Mouse (Mus musculus) lung, embryonic 14.5 days (tissue): ENCODE measurements around the gene Stab2. TPM values are rescaled to one million over a fixed set of nuclear protein-coding genes. Genes with fewer than 3 reads are reported as not detected.
A peak's percentile ranks its signal among the peaks of the same experiment; 100 is the strongest.

Source experiments
- ATAC-seq: fragments of 200-750 bp; cut with Nextera tagmentation; 2 replicates; pipeline ENCODE4 v1.8.0; 2017; ENCODE audit warnings: mild to moderate bottlenecking, moderate TSS enrichment, moderate library complexity; ENCODE audit not compliant: insufficient read depth
- DNase-seq: peaks from one replicate; pipeline ENCODE4 v3.0.0-alpha.2; 2015
- H3K27ac ChIP-seq: fragments of 300-500 bp; sonication (generic); 2 replicates; pipeline ENCODE4 v1.5.1; 2014; ENCODE audit warnings: low read depth, mild to moderate bottlenecking, moderate library complexity
- H3K27me3 ChIP-seq: fragments of 300-500 bp; sonication (generic); 2 replicates; pipeline ENCODE4 v1.6.1; 2014; ENCODE audit warnings: low read length, control low read depth; ENCODE audit not compliant: insufficient read depth
- H3K36me3 ChIP-seq: fragments of 300-500 bp; sonication (generic); 2 replicates; pipeline ENCODE4 v1.6.1; 2014; ENCODE audit warnings: control low read depth; ENCODE audit not compliant: insufficient read depth
- H3K4me1 ChIP-seq: fragments of 300-500 bp; sonication (generic); 2 replicates; pipeline ENCODE4 v1.6.1; 2014; ENCODE audit warnings: antibody characterized with exemption, control low read depth; ENCODE audit not compliant: insufficient read depth
- H3K4me2 ChIP-seq: fragments of 300-500 bp; sonication (generic); 2 replicates; pipeline ENCODE4 v1.6.1; 2014; ENCODE audit warnings: mild to moderate bottlenecking
- H3K4me3 ChIP-seq: fragments of 300-500 bp; sonication (generic); 2 replicates; pipeline ENCODE4 v1.5.1; 2014; ENCODE audit warnings: low read depth, low read length
- H3K9ac ChIP-seq: fragments of 300-500 bp; sonication (generic); 2 replicates; pipeline ENCODE4 v1.6.1; 2014
- H3K9me3 ChIP-seq: fragments of 300-500 bp; sonication (generic); 2 replicates; pipeline ENCODE4 v1.6.1; 2016; ENCODE audit warnings: low read depth, low read length, control low read depth
- CTCF ChIP-seq: IDR thresholded peaks from 2 replicates; pipeline ENCODE4 v1.5.1; 2016; ENCODE audit warnings: antibody characterized with exemption, low read depth
- WGBS: fragments of 180-500 bp; shearing (Covaris S2); extraction: QIAGEN DNeasy Blood & Tissue Kit; methylation state at CpG from one replicate; pipeline ENCODE4 v1.1.7; 2014; 5-methylcytosine and 5-hydroxymethylcytosine counted together
- polyA plus RNA-seq: library from polyadenylated mRNA; unstranded; fragments of >200 nt; fragmentation: Nextera tagmentation; extraction: Ambion mirVana; gene quantifications from 2 replicates; pipeline ENCODE4 v1.2.1, GENCODE M21; 2014

The Stab2 gene
- polyA plus RNA-seq, 1 experiment from 2014 or later = 5.8 TPM

DNA sequence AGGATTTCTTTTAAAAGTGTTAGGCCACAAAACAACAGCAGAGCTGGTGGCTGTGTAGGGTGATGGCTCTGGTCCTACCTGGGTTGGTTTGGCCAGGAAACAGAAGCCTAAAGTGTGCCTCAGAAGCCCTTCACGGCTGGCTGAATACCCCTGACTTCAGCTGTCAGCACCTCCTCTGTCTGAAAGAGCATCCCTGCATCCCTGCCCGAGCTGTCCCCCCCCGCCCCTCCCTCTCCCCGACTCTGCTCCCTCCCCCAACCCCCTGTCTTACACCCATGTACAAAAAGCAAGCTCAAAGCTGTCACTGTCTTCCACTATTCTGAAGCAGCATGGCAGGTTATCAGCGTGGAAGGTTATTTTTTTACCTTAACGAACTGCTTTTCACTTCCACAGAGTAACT lies 73.4 kb downstream of the Stab2 start:
- H3K27me3 ChIP-seq = no peaks in the 10 kb centered on the region
- ATAC-seq (no peak), DNase-seq (no peak)
- no peak overlapping the region for H3K9ac ChIP-seq
- no peaks in the 10 kb centered on the region for H3K9me3 ChIP-seq
- no peak overlapping the region for H3K27ac ChIP-seq
- H3K36me3 ChIP-seq = no peaks in the 10 kb centered on the region
- no peak overlapping the region for H3K4me2 ChIP-seq
- no peaks in the 10 kb centered on the region for H3K4me1 ChIP-seq
- H3K4me3 ChIP-seq = no peak overlapping the region
- no peak for TF ChIP-seq CTCF
- 34% methylated on average over 6 of the region's 6 CpGs for WGBS

DNA sequence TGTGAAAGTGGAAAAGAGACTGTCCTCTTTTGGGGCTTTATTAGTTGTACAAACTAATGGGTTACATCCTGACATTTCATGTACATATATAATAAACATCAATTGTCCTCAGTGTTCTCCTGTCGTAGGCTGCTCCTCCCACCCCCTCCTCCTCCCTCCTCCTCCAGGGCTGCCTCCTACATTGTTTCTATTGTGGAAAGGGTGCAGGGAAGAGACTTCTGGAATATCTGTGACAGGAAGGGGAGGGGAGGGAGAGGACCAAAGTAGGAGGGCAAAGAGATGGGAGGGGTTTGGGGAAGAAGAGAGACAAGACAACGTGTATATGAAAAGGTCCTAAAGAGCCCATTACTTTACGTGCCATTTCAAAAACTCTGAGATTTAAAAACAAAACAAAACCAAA lies 73.9 kb downstream of the Stab2 start:
- 20% methylated on average over 3 of the region's 3 CpGs for WGBS
- Histone ChIP-seq H3K27ac (no peak overlapping the region), H3K4me2 (no peak overlapping the region), H3K9ac (no peak overlapping the region), H3K27me3 (no peaks in the 10 kb centered on the region), H3K4me1 (no peaks in the 10 kb centered on the region), H3K36me3 (no peaks in the 10 kb centered on the region), H3K4me3 (no peak overlapping the region), H3K9me3 (no peaks in the 10 kb centered on the region)
- peak; percentile 5 for DNase-seq
- peak; percentile 32; the same call in 1 of the 2 replicates for ATAC-seq
- no peak for TF ChIP-seq CTCF

DNA sequence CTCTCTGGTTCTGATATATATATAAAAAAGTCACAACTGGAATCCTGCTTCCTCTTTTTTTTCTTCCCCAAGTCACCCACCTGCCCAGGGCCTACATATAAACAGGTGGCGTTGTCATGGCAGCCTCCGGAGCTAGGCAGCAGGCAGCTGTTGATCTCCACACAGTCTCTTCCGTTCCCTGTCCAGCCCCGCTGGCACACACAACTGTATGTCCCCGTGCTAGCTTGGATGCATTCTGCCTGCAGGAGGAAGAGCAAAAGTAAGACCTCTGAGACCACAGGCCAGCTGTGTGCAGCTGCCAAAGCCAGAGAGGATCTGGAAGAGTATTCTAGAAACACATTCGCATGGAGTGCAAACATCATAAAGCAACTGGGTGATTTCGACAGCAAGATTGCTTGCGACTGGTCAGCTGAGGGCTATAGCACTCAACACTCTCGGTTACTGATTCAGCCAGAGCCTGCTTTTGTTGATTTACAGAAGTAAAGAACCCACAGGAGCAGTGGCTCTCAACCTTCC lies 74.6 kb downstream of the Stab2 start:
- Histone ChIP-seq H3K9ac (no peak overlapping the region), H3K36me3 (no peaks in the 10 kb centered on the region), H3K27me3 (no peaks in the 10 kb centered on the region), H3K27ac (no peak overlapping the region), H3K4me2 (no peak overlapping the region), H3K4me1 (no peaks in the 10 kb centered on the region), H3K4me3 (no peak overlapping the region), H3K9me3 (no peaks in the 10 kb centered on the region)
- peak; percentile 61 for DNase-seq
- peak; percentile 65 for ATAC-seq
- no peak for TF ChIP-seq CTCF
- 45% methylated on average over 9 of the region's 9 CpGs for WGBS

DNA sequence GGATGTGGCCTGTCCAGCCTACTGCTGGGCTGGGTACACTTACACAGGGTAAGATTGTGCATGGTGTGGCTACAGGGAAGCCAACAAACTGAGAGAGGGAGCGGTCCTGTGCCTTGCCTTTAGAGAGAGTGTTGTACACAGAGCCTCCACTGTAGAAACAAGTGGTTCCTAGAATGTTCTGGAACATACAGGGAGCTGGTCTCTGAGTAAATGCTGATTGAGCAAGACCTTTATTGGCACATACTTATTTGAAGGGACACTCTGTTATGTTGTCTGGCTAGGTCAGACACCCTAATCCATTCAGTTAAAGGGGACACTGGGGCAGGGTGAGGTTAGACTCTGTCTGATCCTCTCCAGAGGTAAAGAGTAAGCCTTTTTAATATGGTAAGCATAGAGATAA lies 84.2 kb downstream of the Stab2 start:
- ATAC-seq (no peak), DNase-seq (no peak)
- no peak overlapping the region for H3K4me3 ChIP-seq
- H3K27me3 ChIP-seq = no peaks in the 10 kb centered on the region
- no peaks in the 10 kb centered on the region for H3K36me3 ChIP-seq
- no peaks in the 10 kb centered on the region for H3K4me1 ChIP-seq
- 76% methylated on average over 1 of the region's 1 CpGs for WGBS
- no peaks in the 10 kb centered on the region for H3K9me3 ChIP-seq
- no peak overlapping the region for H3K4me2 ChIP-seq
- no peak overlapping the region for H3K9ac ChIP-seq
- no peak overlapping the region for H3K27ac ChIP-seq
- TF ChIP-seq CTCF = no peak

DNA sequence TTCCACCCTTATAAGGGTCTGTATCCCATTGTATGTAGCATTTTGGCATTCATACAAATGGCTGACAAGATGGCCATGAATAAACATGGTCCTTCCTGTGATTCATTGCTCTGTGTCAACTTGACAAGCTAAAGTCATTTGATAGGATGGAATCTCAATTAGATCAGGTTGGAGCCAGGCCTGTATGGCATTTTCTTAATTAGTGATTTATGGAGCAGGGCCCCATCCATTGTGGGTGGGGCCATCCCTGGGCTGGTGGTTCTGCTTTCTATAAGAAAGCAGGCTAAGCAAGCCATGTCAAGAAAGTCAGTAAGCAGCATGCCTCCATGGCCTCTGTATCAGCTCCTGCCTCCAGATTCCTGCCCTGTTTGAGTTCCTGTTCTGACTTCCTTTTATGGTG lies 92.2 kb downstream of the Stab2 start:
- no peaks in the 10 kb centered on the region for H3K36me3 ChIP-seq
- no peak overlapping the region for H3K4me3 ChIP-seq
- no peak for TF ChIP-seq CTCF
- H3K27ac ChIP-seq = no peak overlapping the region
- no peaks in the 10 kb centered on the region for H3K9me3 ChIP-seq
- ATAC-seq (no peak), DNase-seq (peak; percentile 9)
- H3K27me3 ChIP-seq = no peaks in the 10 kb centered on the region
- H3K9ac ChIP-seq = no peak overlapping the region
- H3K4me1 ChIP-seq = no peaks in the 10 kb centered on the region
- H3K4me2 ChIP-seq = no peak overlapping the region

DNA sequence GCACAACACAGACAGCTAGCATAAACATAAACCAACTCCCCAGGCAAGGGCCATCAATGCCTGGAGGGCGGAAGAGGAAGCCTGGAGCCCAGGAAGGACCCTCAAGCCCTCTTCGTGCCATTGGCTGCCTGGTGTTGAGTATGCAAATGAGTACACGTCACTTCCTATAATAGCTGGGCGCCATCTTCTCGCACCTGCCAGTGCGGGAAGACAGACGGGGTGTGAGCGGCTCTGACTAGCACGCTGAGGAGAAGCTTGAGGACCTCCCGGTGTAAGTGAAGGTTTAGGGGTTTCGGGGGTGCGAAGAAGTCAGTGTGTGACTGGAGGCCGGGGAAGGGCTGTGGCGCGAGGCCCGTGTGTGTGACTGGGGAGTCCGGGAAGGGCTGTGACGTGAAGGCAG lies 99.3 kb downstream of the Stab2 start:
- WGBS = 89% methylated on average over 18 of the region's 18 CpGs
- Histone ChIP-seq H3K4me1 (no peaks in the 10 kb centered on the region), H3K4me3 (no peak overlapping the region), H3K9ac (no peak overlapping the region), H3K27ac (no peak overlapping the region), H3K27me3 (no peaks in the 10 kb centered on the region), H3K9me3 (no peaks in the 10 kb centered on the region), H3K4me2 (no peak overlapping the region), H3K36me3 (no peaks in the 10 kb centered on the region)
- DNase-seq = no peak
- TF ChIP-seq CTCF = no peak
- no peak for ATAC-seq

DNA sequence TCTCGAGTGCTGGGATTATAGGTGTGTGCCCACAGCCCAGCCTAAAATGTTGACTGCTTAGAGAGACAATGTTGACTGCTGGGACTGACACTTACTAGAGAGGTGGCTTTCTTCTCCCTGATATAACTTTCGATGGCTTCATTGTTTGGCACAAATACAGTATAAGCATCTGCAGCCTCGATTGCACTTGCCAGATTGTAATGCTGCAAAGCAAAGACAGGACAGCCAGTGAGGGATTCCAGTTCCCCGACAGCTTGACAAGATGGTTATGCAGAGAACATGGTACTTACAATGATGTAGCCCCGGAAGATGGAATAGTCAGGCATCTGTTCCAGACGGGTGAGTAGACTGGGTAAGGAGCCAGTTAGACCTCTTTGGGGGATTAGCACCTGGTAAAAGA lies 100.8 kb downstream of the Stab2 start:
- Histone ChIP-seq H3K27ac (no peak overlapping the region), H3K9me3 (no peaks in the 10 kb centered on the region), H3K36me3 (no peaks in the 10 kb centered on the region), H3K4me1 (no peaks in the 10 kb centered on the region), H3K4me2 (no peak overlapping the region), H3K27me3 (no peaks in the 10 kb centered on the region), H3K9ac (no peak overlapping the region), H3K4me3 (no peak overlapping the region)
- no peak for TF ChIP-seq CTCF
- DNase-seq (no peak), ATAC-seq (no peak)
- 74% methylated on average over 6 of the region's 6 CpGs for WGBS

DNA sequence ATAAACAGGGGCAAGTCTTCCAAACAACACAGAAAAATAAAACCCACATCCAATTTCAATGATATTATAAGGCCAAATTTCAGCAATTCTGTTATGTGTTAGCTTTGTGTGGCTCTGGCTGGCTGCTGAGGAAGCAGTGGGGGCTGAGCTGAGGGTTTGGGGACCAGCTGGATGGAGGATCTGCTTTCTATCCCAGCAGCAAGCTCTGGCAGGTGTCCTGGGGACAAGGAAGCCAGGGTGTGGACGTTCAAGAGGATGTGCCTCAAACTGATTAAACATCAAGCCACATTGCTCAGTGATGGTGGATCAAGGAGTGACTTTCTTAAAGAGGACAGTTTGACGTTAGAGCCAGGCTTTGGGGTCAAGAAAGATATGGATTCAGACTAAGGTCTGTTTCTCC lies 112.3 kb downstream of the Stab2 start:
- Histone ChIP-seq H3K27me3 (no peaks in the 10 kb centered on the region), H3K36me3 (no peaks in the 10 kb centered on the region), H3K27ac (no peak overlapping the region), H3K4me1 (no peaks in the 10 kb centered on the region), H3K4me3 (no peak overlapping the region), H3K9ac (no peak overlapping the region), H3K9me3 (no peaks in the 10 kb centered on the region), H3K4me2 (no peak overlapping the region)
- TF ChIP-seq CTCF = no peak
- ATAC-seq (no peak), DNase-seq (no peak)
- WGBS = 52% methylated on average over 2 of the region's 2 CpGs
